Mouse (Mus musculus): Measurements from ENCODE around the gene Pkn1. TPM values are rescaled to one million over a fixed set of nuclear protein-coding genes. Genes with fewer than 3 reads are reported as not detected.

Pkn1 gene
- polyA plus RNA-seq, 1 experiment from 2014 or later = 28.3 TPM

- Histone ChIP-seq H3K27me3 (ENCODE audit: control insufficient read depth, insufficient read depth, low read length) (no peaks in the 10 kb centered on the region), H3K4me2 (ENCODE audit: low read depth, low read length, severe bottlenecking) (peak overlapping the region; percentile 71), H3K36me3 (ENCODE audit: control insufficient read depth, insufficient read depth, low read length) (no peaks in the 10 kb centered on the region), H3K4me1 (replicated peaks; ENCODE audit: control insufficient read depth, insufficient read depth, low read length) (no peaks in the 10 kb centered on the region), H3K4me3 (ENCODE audit: low read depth, low read length) (peak overlapping the region; percentile 31), H3K9ac (ENCODE audit: low read length) (peak overlapping the region; percentile 58), H3K27ac (ENCODE audit: low read depth, low read length) (no peak overlapping the region), H3K9me3 (ENCODE audit: control insufficient read depth, low read length) (no peaks in the 10 kb centered on the region)
- 58% methylated on average over 15 of the region's 15 CpGs for WGBS
- ATAC-seq (replicated peaks; ENCODE audit: low FRiP score) (peak; percentile 19; the same call in 1 of the 2 replicates), DNase-seq (ENCODE audit: low spot score) (peak; percentile 51)
Observed at GRCm38 (mm10) chr8:83621691-83622388, 77.1 kb downstream of the Pkn1 start.

GRCm38 (mm10) chr8:83619568-83620285, 79.3 kb downstream of the Pkn1 start:
- H3K36me3 ChIP-seq (ENCODE audit: control insufficient read depth, insufficient read depth, low read length) = no peaks in the 10 kb centered on the region
- H3K9me3 ChIP-seq (ENCODE audit: control insufficient read depth, low read length) = no peaks in the 10 kb centered on the region
- H3K4me2 ChIP-seq (ENCODE audit: low read depth, low read length, severe bottlenecking) = no peak overlapping the region
- no peak overlapping the region for H3K27ac ChIP-seq (ENCODE audit: low read depth, low read length)
- DNase-seq (ENCODE audit: low spot score) (peak; percentile 41), ATAC-seq (replicated peaks; ENCODE audit: low FRiP score) (no peak)
- WGBS = 89% methylated on average over 9 of the region's 9 CpGs
- no peaks in the 10 kb centered on the region for H3K4me1 ChIP-seq (replicated peaks; ENCODE audit: control insufficient read depth, insufficient read depth, low read length)
- no peaks in the 10 kb centered on the region for H3K27me3 ChIP-seq (ENCODE audit: control insufficient read depth, insufficient read depth, low read length)
- H3K4me3 ChIP-seq (ENCODE audit: low read depth, low read length) = no peak overlapping the region
- H3K9ac ChIP-seq (ENCODE audit: low read length) = no peak overlapping the region

GRCm38 (mm10) chr8:83618566-83618965, 80.4 kb downstream of the Pkn1 start:
- Histone ChIP-seq H3K9me3 (ENCODE audit: control insufficient read depth, low read length) (no peaks in the 10 kb centered on the region), H3K27me3 (ENCODE audit: control insufficient read depth, insufficient read depth, low read length) (no peaks in the 10 kb centered on the region), H3K27ac (ENCODE audit: low read depth, low read length) (no peak overlapping the region), H3K36me3 (ENCODE audit: control insufficient read depth, insufficient read depth, low read length) (peaks cover 2% of the 10 kb centered on the region; the same call in 1 of the 2 replicates), H3K4me3 (ENCODE audit: low read depth, low read length) (no peak overlapping the region), H3K4me1 (replicated peaks; ENCODE audit: control insufficient read depth, insufficient read depth, low read length) (no peaks in the 10 kb centered on the region), H3K9ac (ENCODE audit: low read length) (no peak overlapping the region), H3K4me2 (ENCODE audit: low read depth, low read length, severe bottlenecking) (no peak overlapping the region)
- ATAC-seq (replicated peaks; ENCODE audit: low FRiP score) (no peak), DNase-seq (ENCODE audit: low spot score) (no peak)
- WGBS = 91% methylated on average over 2 of the region's 2 CpGs

DNA sequence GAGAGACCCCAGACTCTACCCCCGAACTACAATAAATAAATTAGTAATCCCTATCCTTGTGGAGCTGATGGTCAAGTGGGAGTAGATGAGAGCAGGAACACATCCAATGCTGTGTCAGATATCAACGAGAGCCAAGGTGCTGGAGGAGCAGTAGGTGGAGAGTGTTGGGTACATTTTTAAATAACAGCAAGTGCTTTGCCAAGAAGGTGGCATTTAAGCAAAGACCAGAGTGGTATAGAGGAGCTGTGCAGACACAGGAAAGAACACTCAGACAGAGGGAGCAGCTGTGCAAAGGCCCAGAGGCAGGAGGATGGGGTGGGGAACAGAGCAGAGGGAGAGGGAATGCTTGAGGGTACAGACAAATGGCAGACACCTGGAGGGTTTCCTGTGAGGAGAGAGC, 81.9 kb downstream of the Pkn1 start:
- ATAC-seq (replicated peaks; ENCODE audit: low FRiP score) (no peak), DNase-seq (ENCODE audit: low spot score) (no peak)
- Histone ChIP-seq H3K4me1 (replicated peaks; ENCODE audit: control insufficient read depth, insufficient read depth, low read length) (no peaks in the 10 kb centered on the region), H3K9ac (ENCODE audit: low read length) (no peak overlapping the region), H3K27ac (ENCODE audit: low read depth, low read length) (no peak overlapping the region), H3K4me2 (ENCODE audit: low read depth, low read length, severe bottlenecking) (no peak overlapping the region), H3K36me3 (ENCODE audit: control insufficient read depth, insufficient read depth, low read length) (peaks cover 3% of the 10 kb centered on the region; the same call in 1 of the 2 replicates), H3K9me3 (ENCODE audit: control insufficient read depth, low read length) (no peaks in the 10 kb centered on the region), H3K4me3 (ENCODE audit: low read depth, low read length) (no peak overlapping the region), H3K27me3 (ENCODE audit: control insufficient read depth, insufficient read depth, low read length) (no peaks in the 10 kb centered on the region)
- WGBS = 86% methylated on average over 2 of the region's 2 CpGs

DNA sequence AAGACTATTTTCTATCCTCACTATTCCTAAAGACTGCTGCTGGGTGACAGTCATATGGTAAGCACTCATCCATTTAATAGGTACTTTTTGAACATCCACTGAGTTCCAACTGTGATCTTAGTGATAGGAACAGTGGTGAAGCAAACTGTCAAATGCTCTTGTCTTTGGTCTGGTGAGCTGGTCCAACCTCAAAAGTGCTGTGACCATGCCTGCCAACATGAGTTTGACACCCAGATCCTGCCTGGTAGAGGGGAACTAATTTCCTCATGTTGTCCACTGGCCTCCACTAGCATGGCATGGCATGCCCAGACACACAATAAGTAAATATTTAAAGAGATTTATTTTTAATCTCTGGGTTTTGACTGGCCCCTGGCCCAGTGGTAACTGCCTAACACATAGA, 82.4 kb downstream of the Pkn1 start:
- Histone ChIP-seq H3K4me2 (ENCODE audit: low read depth, low read length, severe bottlenecking) (no peak overlapping the region), H3K4me1 (replicated peaks; ENCODE audit: control insufficient read depth, insufficient read depth, low read length) (no peaks in the 10 kb centered on the region), H3K27me3 (ENCODE audit: control insufficient read depth, insufficient read depth, low read length) (no peaks in the 10 kb centered on the region), H3K9ac (ENCODE audit: low read length) (no peak overlapping the region), H3K9me3 (ENCODE audit: control insufficient read depth, low read length) (no peaks in the 10 kb centered on the region), H3K4me3 (ENCODE audit: low read depth, low read length) (no peak overlapping the region), H3K36me3 (ENCODE audit: control insufficient read depth, insufficient read depth, low read length) (peaks cover 6% of the 10 kb centered on the region; the same call in 1 of the 2 replicates), H3K27ac (ENCODE audit: low read depth, low read length) (no peak overlapping the region)
- no peak for ATAC-seq (replicated peaks; ENCODE audit: low FRiP score)
- DNase-seq (ENCODE audit: low spot score) = peak; percentile 30

Small RNA genes lying within 50 kb of the gene (microRNA-seq; reads per million reads assigned to microRNA genes)
- gene Mir1668 (ENCODE audit: insufficient number of aligned reads) = not detected

Other genes starting within 250 kb of the Pkn1 start
- 143 and 161 TPM in 2 replicates for gene Scoc, start 240.8 kb downstream of the Pkn1 start, polyA plus RNA-seq (2014; fragmentation: Nextera tagmentation; extraction: Ambion mirVana)
- not detected in 2 replicates for gene Olfr370, start 163.4 kb downstream of the Pkn1 start, polyA plus RNA-seq (2014; fragmentation: Nextera tagmentation; extraction: Ambion mirVana)
- gene Ndufb7, start 132.5 kb downstream of the Pkn1 start, polyA plus RNA-seq (2014; fragmentation: Nextera tagmentation; extraction: Ambion mirVana) = 333 and 339 TPM in 2 replicates
- gene Tecr, start 91.2 kb downstream of the Pkn1 start, polyA plus RNA-seq (2014; fragmentation: Nextera tagmentation; extraction: Ambion mirVana) = 550 and 611 TPM in 2 replicates
- 73.8 and 78.5 TPM in 2 replicates for gene Dnajb1, start 91.0 kb downstream of the Pkn1 start, polyA plus RNA-seq (2014; fragmentation: Nextera tagmentation; extraction: Ambion mirVana)
- 217 and 231 TPM in 2 replicates for gene Gipc1, start 46.5 kb downstream of the Pkn1 start, polyA plus RNA-seq (2014; fragmentation: Nextera tagmentation; extraction: Ambion mirVana)
- gene Ptger1, start 32.5 kb downstream of the Pkn1 start, polyA plus RNA-seq (2014; fragmentation: Nextera tagmentation; extraction: Ambion mirVana) = 0.47 and 0.60 TPM in 2 replicates
- 251 and 267 TPM in 2 replicates for gene Ddx39, start 16.0 kb upstream of the Pkn1 start, polyA plus RNA-seq (2014; fragmentation: Nextera tagmentation; extraction: Ambion mirVana)
- gene Adgre5, start 42.1 kb upstream of the Pkn1 start, polyA plus RNA-seq (2014; fragmentation: Nextera tagmentation; extraction: Ambion mirVana) = 12.2 and 12.6 TPM in 2 replicates
- gene Adgrl1, start 200.9 kb upstream of the Pkn1 start, polyA plus RNA-seq (2014; fragmentation: Nextera tagmentation; extraction: Ambion mirVana) = 24.5 and 27.8 TPM in 2 replicates